Comparison of ENCODE assay signal across 8 mouse cellular contexts in genomic region chr12:73964291-73965281, GRCm38 (mm10). TPM values are rescaled to one million over a fixed set of nuclear protein-coding genes. Genes with fewer than 3 reads are reported as not detected.
DNase-seq lines count a peak whose midpoint lies in the region; ATAC-seq and TF ChIP-seq lines count a peak whose summit lies in the region.

Gene Snapc1 (plus strand): TSS chr12:73964481.

- no peaks in the 10 kb centered on the region for H3K4me1 ChIP-seq in ES-E14 (ENCODE audit: control insufficient read depth in 2 of 2, insufficient read depth in 2 of 2, low read length in 2 of 2, poor library complexity in 1 of 2)
- peaks cover 17% of the 10 kb centered on the region for H3K4me1 ChIP-seq in forebrain, embryonic 15.5 days
- H3K4me1 ChIP-seq in lung, adult 2 months (ENCODE audit: control insufficient read depth, insufficient read depth, low read length), result peaks cover 4% of the 10 kb centered on the region; the same call in 1 of the 2 replicates

- no peak for TF ChIP-seq CTCF in lung, adult 2 months (IDR thresholded peaks at IDR 0.05; ENCODE audit: insufficient read depth, low read length)

- no peaks in the 10 kb centered on the region for H3K9me3 ChIP-seq in ES-E14 (ENCODE audit: control insufficient read depth, insufficient read depth, low read depth, low read length)
- no peaks in the 10 kb centered on the region for H3K9me3 ChIP-seq in forebrain, embryonic 15.5 days

- 1% methylated on average over 60 of the region's 60 CpGs for WGBS in forebrain, embryonic 15.5 days
- 1% methylated on average over 60 of the region's 60 CpGs for WGBS in lung, adult 2 months

- intact Hi-C loops in heart, postnatal 25 days (cut with DNase I), result no loop called here

- peaks cover 8% of the 10 kb centered on the region for H3K36me3 ChIP-seq in ES-E14 (ENCODE audit: control insufficient read depth, insufficient read depth, low read length, poor library complexity, severe bottlenecking)
- H3K36me3 ChIP-seq in forebrain, embryonic 15.5 days, result peaks cover 19% of the 10 kb centered on the region

- peak within 1 kb of the TSS; percentile 90 to 92 for H3K4me3 ChIP-seq in ES-E14 (ENCODE audit: insufficient read depth in 1 of 2, low read depth in 1 of 2, low read length in 2 of 2, poor library complexity in 1 of 2, severe bottlenecking in 1 of 2)
- peak within 1 kb of the TSS; percentile 90 for H3K4me3 ChIP-seq in forebrain, embryonic 15.5 days
- peak within 1 kb of the TSS; percentile 73 for H3K4me3 ChIP-seq in lung, adult 2 months (replicated peaks; ENCODE audit: extremely low read depth, low read depth, low read length)

- peak; percentile 64; the same call in 1 of the 2 replicates for TF ChIP-seq POLR2A in lung, adult 2 months (IDR thresholded peaks at IDR 0.05; ENCODE audit: borderline replicate concordance, extremely low read depth, low read depth, low read length)

- H3K4me2 ChIP-seq in forebrain, embryonic 15.5 days (replicated peaks), result peak within 1 kb of the TSS; percentile 54

- in situ Hi-C loops in ES-E14 (cut with MboI; ENCODE audit: low sequenced_read_pairs in 2 of 2, unreplicated experiment in 2 of 2), result no loop called here

- H3K9ac ChIP-seq in ES-E14 (ENCODE audit: insufficient read depth, low read depth, low read length, poor library complexity, severe bottlenecking), result peak within 1 kb of the TSS; percentile 78
- peak within 1 kb of the TSS; percentile 81 for H3K9ac ChIP-seq in forebrain, embryonic 15.5 days (replicated peaks)

- no peak within 1 kb of the TSS for H3K27ac ChIP-seq in ES-E14 (ENCODE audit: insufficient read depth, low read depth, low read length, poor library complexity, severe bottlenecking)
- H3K27ac ChIP-seq in forebrain, embryonic 15.5 days (replicated peaks), result peak within 1 kb of the TSS; percentile 85

- ATAC-seq in forebrain, embryonic 15.5 days (replicated peaks), result peak; percentile 100
- peak; percentile 100 for ATAC-seq in neutrophil, adult 5-6 weeks (ENCODE audit: extremely low read depth, insufficient number of reproducible peaks, low FRiP score, poor library complexity, severe bottlenecking)

- peak; percentile 98 for DNase-seq in ES-E14 (ENCODE audit: low read depth, low spot score)
- peak; percentile 96 for DNase-seq in cerebellum, adult 11-12 months
- peak; percentile 92 for DNase-seq in heart, postnatal 25 days (ENCODE audit: low spot score)
- DNase-seq in layer of hippocampus, adult 18-20 months (ENCODE audit: low spot score in 2 of 2), result peak; percentile 96 to 99
- peak; percentile 98 for DNase-seq in lung, adult 2 months
- DNase-seq in thymus, adult 18-20 months, result peak; percentile 93 to 96

- H3K27me3 ChIP-seq in forebrain, embryonic 15.5 days, result no peaks in the 10 kb centered on the region

TF ChIP-seq in ES-E14, 5 proteins besides CTCF, POLR2A, EP300 and RAD21:
- TF ChIP-seq HCFC1 (IDR thresholded peaks at IDR 0.05; ENCODE audit: borderline replicate concordance, insufficient read depth, low read length) (no peak), MAFK (IDR thresholded peaks at IDR 0.05; ENCODE audit: insufficient read depth, low read depth, low read length) (no peak)
TF ChIP-seq in ES-E14: peak in this region for 0.

RNA-seq across cellular contexts. Expression of gene Snapc1, which starts in this region (rescaled TPM):
- 12.3 and 14.0 TPM in 2 replicates for total RNA-seq in ES-E14 (2012; rRNA removed)
- 40.4 and 41.6 TPM in 2 replicates for polyA plus RNA-seq in forebrain, embryonic 15.5 days (2015; fragmentation: Nextera tagmentation; extraction: Ambion mirVana)
- total RNA-seq in heart, postnatal 25 days (2021), result 10 to 100 TPM in 1 of 2 experiments, 1 to 10 TPM in 1; 9.9 to 11.4 TPM
- total RNA-seq in layer of hippocampus, adult 18-20 months (2021), result 10 to 100 TPM; 41.1 to 42.9 TPM
- polyA plus RNA-seq in lung, adult 2 months (2012; rRNA removed), result 8.2 and 8.9 TPM in 2 replicates
- total RNA-seq in neutrophil, adult 5-6 weeks (2017), result 18.7 and 25.3 TPM in 2 replicates
